In genomic region chr3:149170191-149170590, GRCm38 (mm10) we compare ENCODE assay signal across 15 mouse cellular contexts.
DNase-seq lines count a peak whose midpoint lies in the region; ATAC-seq lines count a peak whose summit lies in the region.
"Had no signal": no experiment of that assay in that cellular context is flagged by ENCODE, and none has a peak within 500 bp of the region (broad histone marks: within the 10 kb centered on the region; RNA-seq: fewer than 3 reads in every experiment).

No protein-coding gene starts in this region.

- no peak overlapping the region for H3K4me3 ChIP-seq in liver, embryonic 13.5 days (replicated peaks)
- H3K4me3 ChIP-seq in intestine, embryonic 15.5 days (replicated peaks) = no peak overlapping the region
- H3K4me3 ChIP-seq: forebrain, embryonic 10.5 days; heart, embryonic 13.5 days; limb, embryonic 12.5 days had no signal

- H3K27me3 ChIP-seq in liver, embryonic 13.5 days = no peaks in the 10 kb centered on the region
- H3K27me3 ChIP-seq in intestine, embryonic 15.5 days (replicated peaks) = no peaks in the 10 kb centered on the region
- H3K27me3 ChIP-seq: heart, embryonic 13.5 days; limb, embryonic 12.5 days had no signal

- H3K4me2 ChIP-seq in liver, embryonic 13.5 days = no peak overlapping the region
- no peak overlapping the region for H3K4me2 ChIP-seq in intestine, embryonic 15.5 days (replicated peaks)
- H3K4me2 ChIP-seq: heart, embryonic 13.5 days; hindbrain, embryonic 14.5 days; limb, embryonic 12.5 days had no signal

- ATAC-seq in liver, embryonic 13.5 days (ENCODE audit: low read depth) = 0 out of 2 replicates have a peak, but pooled peaks have one; percentile 32
- ATAC-seq in intestine, embryonic 15.5 days = peak; percentile 52
- ATAC-seq in megakaryocyte, adult 5-6 weeks (ENCODE audit: poor library complexity, severe bottlenecking) = peak; percentile 26

- no peak overlapping the region for H3K9ac ChIP-seq in liver, embryonic 13.5 days
- H3K9ac ChIP-seq in intestine, embryonic 15.5 days = no peak overlapping the region
- H3K9ac ChIP-seq: heart, embryonic 13.5 days; hindbrain, embryonic 14.5 days; limb, embryonic 12.5 days had no signal

- H3K36me3 ChIP-seq in liver, embryonic 13.5 days = no peaks in the 10 kb centered on the region
- H3K36me3 ChIP-seq in intestine, embryonic 15.5 days = no peaks in the 10 kb centered on the region
- H3K36me3 ChIP-seq: forebrain, embryonic 10.5 days; heart, embryonic 13.5 days; limb, embryonic 12.5 days had no signal

- 65% methylated on average over 7 of the region's 7 CpGs for WGBS in liver, embryonic 13.5 days (ENCODE audit: insufficient replicate concordance)
- 73% methylated on average over 7 of the region's 7 CpGs for WGBS in intestine, embryonic 15.5 days

- no peaks in the 10 kb centered on the region; the same call in 1 of the 2 replicates for H3K4me1 ChIP-seq in liver, embryonic 13.5 days (replicated peaks)
- H3K4me1 ChIP-seq in intestine, embryonic 15.5 days (replicated peaks) = peaks cover 6% of the 10 kb centered on the region; the same call in 1 of the 2 replicates

- no peak for DNase-seq in liver, embryonic 13.5 days
- no peak for DNase-seq in liver
- DNase-seq in adrenal gland, adult 8-10 months = peak; percentile 70
- no peak for DNase-seq in gastrocnemius, postnatal 10 days
- DNase-seq in right cerebral cortex, postnatal 36 days (ENCODE audit: low spot score in 2 of 2) = no peak
- no peak for DNase-seq in kidney, postnatal 10 days
- DNase-seq: cerebellum, postnatal 25 days; spleen, adult 18-20 months had no signal

- H3K27ac ChIP-seq in liver, embryonic 13.5 days = no peak overlapping the region
- no peak overlapping the region for H3K27ac ChIP-seq in intestine, embryonic 15.5 days
- H3K27ac ChIP-seq: forebrain, embryonic 10.5 days; heart, embryonic 13.5 days; hindbrain, embryonic 14.5 days; kidney, postnatal 0 days; limb, embryonic 12.5 days had no signal

- H3K9me3 ChIP-seq in liver, embryonic 13.5 days (replicated peaks) = no peaks in the 10 kb centered on the region
- no peaks in the 10 kb centered on the region for H3K9me3 ChIP-seq in intestine, embryonic 15.5 days
- H3K9me3 ChIP-seq: forebrain, embryonic 10.5 days; heart, embryonic 13.5 days; limb, embryonic 12.5 days had no signal
